Mouse (Mus musculus): ENCODE results near the gene Srf. TPM values are rescaled to one million over a fixed set of nuclear protein-coding genes. Genes with fewer than 3 reads are reported as not detected.

Srf gene
- total RNA-seq, 1 experiment, result 65.2 TPM

- H3K9ac ChIP-seq (ENCODE audit: insufficient read depth, low read depth, low read length, poor library complexity, severe bottlenecking), result no peak overlapping the region
- no peak overlapping the region for H3K27ac ChIP-seq (ENCODE audit: insufficient read depth, low read depth, low read length, poor library complexity, severe bottlenecking)
- TF ChIP-seq ZNF384 (IDR thresholded peaks at IDR 0.05; ENCODE audit: low read depth, low read length), result no peak
- no peak for TF ChIP-seq CHD2 (IDR thresholded peaks at IDR 0.05; ENCODE audit: low read depth, low read length)
- no peak for TF ChIP-seq ZC3H11A (IDR thresholded peaks at IDR 0.05; ENCODE audit: borderline replicate concordance, low read depth, low read length)
- TF ChIP-seq MAFK (IDR thresholded peaks at IDR 0.05; ENCODE audit: insufficient read depth, low read depth, low read length), result no peak
- TF ChIP-seq HCFC1 (IDR thresholded peaks at IDR 0.05; ENCODE audit: borderline replicate concordance, insufficient read depth, low read length), result no peak
- DNase-seq (ENCODE audit: low read depth, low spot score), result no peak
- H3K36me3 ChIP-seq (ENCODE audit: control insufficient read depth, insufficient read depth, low read length, poor library complexity, severe bottlenecking), result peaks cover 5% of the 10 kb centered on the region; the same call in 1 of the 2 replicates
- H3K4me1 ChIP-seq (ENCODE audit: control insufficient read depth in 2 of 2, insufficient read depth in 2 of 2, low read length in 2 of 2, poor library complexity in 1 of 2), result peaks cover 0 to 9% of the 10 kb centered on the region in 2 experiments; a peak in 1 of 4 replicates
- H3K4me3 ChIP-seq (ENCODE audit: insufficient read depth in 1 of 2, low read depth in 1 of 2, low read length in 2 of 2, poor library complexity in 1 of 2, severe bottlenecking in 1 of 2), result no peak overlapping the region
- in situ Hi-C loops (cut with MboI; ENCODE audit: low sequenced_read_pairs in 2 of 2, unreplicated experiment in 2 of 2), result no loop called here
- no peaks in the 10 kb centered on the region for H3K9me3 ChIP-seq (ENCODE audit: control insufficient read depth, insufficient read depth, low read depth, low read length)
These were observed 50.4 kb downstream of the Srf start for GRCm38 (mm10) chr17:46505617-46506016.

- peaks cover 0 to 9% of the 10 kb centered on the region in 2 experiments; a peak in 1 of 4 replicates for H3K4me1 ChIP-seq (ENCODE audit: control insufficient read depth in 2 of 2, insufficient read depth in 2 of 2, low read length in 2 of 2, poor library complexity in 1 of 2)
- in situ Hi-C loops (cut with MboI; ENCODE audit: low sequenced_read_pairs in 2 of 2, unreplicated experiment in 2 of 2), result no loop called here
- H3K4me3 ChIP-seq (ENCODE audit: insufficient read depth in 1 of 2, low read depth in 1 of 2, low read length in 2 of 2, poor library complexity in 1 of 2, severe bottlenecking in 1 of 2), result no peak overlapping the region; a peak in 1 of 4 replicates
- TF ChIP-seq ZC3H11A (IDR thresholded peaks at IDR 0.05; ENCODE audit: borderline replicate concordance, low read depth, low read length) (no peak), HCFC1 (IDR thresholded peaks at IDR 0.05; ENCODE audit: borderline replicate concordance, insufficient read depth, low read length) (no peak), CHD2 (IDR thresholded peaks at IDR 0.05; ENCODE audit: low read depth, low read length) (no peak), MAFK (IDR thresholded peaks at IDR 0.05; ENCODE audit: insufficient read depth, low read depth, low read length) (no peak), ZNF384 (IDR thresholded peaks at IDR 0.05; ENCODE audit: low read depth, low read length) (no peak)
- DNase-seq (ENCODE audit: low read depth, low spot score), result no peak
- H3K36me3 ChIP-seq (ENCODE audit: control insufficient read depth, insufficient read depth, low read length, poor library complexity, severe bottlenecking), result peaks cover 16% of the 10 kb centered on the region
- peak overlapping the region; percentile 1; the same call in 1 of the 2 replicates for H3K9ac ChIP-seq (ENCODE audit: insufficient read depth, low read depth, low read length, poor library complexity, severe bottlenecking)
- H3K9me3 ChIP-seq (ENCODE audit: control insufficient read depth, insufficient read depth, low read depth, low read length), result no peaks in the 10 kb centered on the region
- H3K27ac ChIP-seq (ENCODE audit: insufficient read depth, low read depth, low read length, poor library complexity, severe bottlenecking), result no peak overlapping the region
These were observed 51.9 kb downstream of the Srf start for GRCm38 (mm10) chr17:46503847-46504638.

- in situ Hi-C loops (cut with MboI; ENCODE audit: low sequenced_read_pairs in 2 of 2, unreplicated experiment in 2 of 2), result no loop called here
- Histone ChIP-seq H3K36me3 (ENCODE audit: control insufficient read depth, insufficient read depth, low read length, poor library complexity, severe bottlenecking) (peaks cover 22% of the 10 kb centered on the region), H3K4me1 (ENCODE audit: control insufficient read depth in 2 of 2, insufficient read depth in 2 of 2, low read length in 2 of 2, poor library complexity in 1 of 2) (peaks cover 0 to 16% of the 10 kb centered on the region in 2 experiments; a peak in 1 of 4 replicates), H3K4me3 (ENCODE audit: insufficient read depth in 1 of 2, low read depth in 1 of 2, low read length in 2 of 2, poor library complexity in 1 of 2, severe bottlenecking in 1 of 2) (no peak overlapping the region), H3K9ac (ENCODE audit: insufficient read depth, low read depth, low read length, poor library complexity, severe bottlenecking) (no peak overlapping the region), H3K27ac (ENCODE audit: insufficient read depth, low read depth, low read length, poor library complexity, severe bottlenecking) (no peak overlapping the region), H3K9me3 (ENCODE audit: control insufficient read depth, insufficient read depth, low read depth, low read length) (no peaks in the 10 kb centered on the region)
- TF ChIP-seq MAFK (IDR thresholded peaks at IDR 0.05; ENCODE audit: insufficient read depth, low read depth, low read length), result no peak
- no peak for DNase-seq (ENCODE audit: low read depth, low spot score)
These were observed 53.2 kb downstream of the Srf start for GRCm38 (mm10) chr17:46502775-46503174.

Other genes starting within 250 kb of the Srf start
- 17.2 and 25.6 TPM in 2 replicates for gene Abcc10, start 227.8 kb downstream of the Srf start, total RNA-seq (2012; rRNA removed)
- 14.0 and 19.1 TPM in 2 replicates for gene Zfp318, start 172.4 kb downstream of the Srf start, total RNA-seq (2012; rRNA removed)
- gene Crip3, start 127.2 kb downstream of the Srf start, total RNA-seq (2012; rRNA removed), result 0.49 and 0.79 TPM in 2 replicates
- 3.6 and 6.1 TPM in 2 replicates for gene Slc22a7, start 117.7 kb downstream of the Srf start, total RNA-seq (2012; rRNA removed)
- 0.98 and 1.2 TPM in 2 replicates for gene Ttbk1, start 68.5 kb downstream of the Srf start, total RNA-seq (2012; rRNA removed)
- gene Dnph1, start 59.5 kb downstream of the Srf start, total RNA-seq (2012; rRNA removed), result 44.1 and 48.2 TPM in 2 replicates
- 1.8 and 4.5 TPM in 2 replicates for gene Cul9, start 9.8 kb downstream of the Srf start, total RNA-seq (2012; rRNA removed)
- gene Ptk7, start 73.3 kb upstream of the Srf start, total RNA-seq (2012; rRNA removed), result 200 and 384 TPM in 2 replicates
- 17.8 and 20.7 TPM in 2 replicates for gene Klc4, start 89.8 kb upstream of the Srf start, total RNA-seq (2012; rRNA removed)
- 205 and 261 TPM in 2 replicates for gene Mrpl2, start 90.1 kb upstream of the Srf start, total RNA-seq (2012; rRNA removed)
- gene Cul7, start 94.2 kb upstream of the Srf start, total RNA-seq (2012; rRNA removed), result 88.5 and 96.1 TPM in 2 replicates
- 44.5 and 57.0 TPM in 2 replicates for gene Rrp36, start 118.2 kb upstream of the Srf start, total RNA-seq (2012; rRNA removed)
- 72.9 and 77.5 TPM in 2 replicates for gene Mea1, start 122.6 kb upstream of the Srf start, total RNA-seq (2012; rRNA removed)
- 65.1 and 73.0 TPM in 2 replicates for gene Klhdc3, start 124.7 kb upstream of the Srf start, total RNA-seq (2012; rRNA removed)
- gene Ppp2r5d, start 148.9 kb upstream of the Srf start, total RNA-seq (2012; rRNA removed), result 70.6 and 73.0 TPM in 2 replicates
- gene Pex6, start 155.3 kb upstream of the Srf start, total RNA-seq (2012; rRNA removed), result 17.8 and 22.2 TPM in 2 replicates
- gene Gnmt, start 173.0 kb upstream of the Srf start, total RNA-seq (2012; rRNA removed), result 1.2 and 4.3 TPM in 2 replicates
- gene Cnpy3, start 196.0 kb upstream of the Srf start, total RNA-seq (2012; rRNA removed), result 69.7 and 122 TPM in 2 replicates
- 1.8 and 2.2 TPM in 2 replicates for gene Ptcra, start 207.5 kb upstream of the Srf start, total RNA-seq (2012; rRNA removed)
- gene 2310039H08Rik, start 216.5 kb upstream of the Srf start, total RNA-seq (2012; rRNA removed), result 19.5 and 21.4 TPM in 2 replicates
- 132 and 179 TPM in 2 replicates for gene Rpl7l1, start 226.5 kb upstream of the Srf start, total RNA-seq (2012; rRNA removed)

Data from ES-E14 (cell line).